Mouse (Mus musculus): Measurements from ENCODE around the gene Fgd4.

DNA sequence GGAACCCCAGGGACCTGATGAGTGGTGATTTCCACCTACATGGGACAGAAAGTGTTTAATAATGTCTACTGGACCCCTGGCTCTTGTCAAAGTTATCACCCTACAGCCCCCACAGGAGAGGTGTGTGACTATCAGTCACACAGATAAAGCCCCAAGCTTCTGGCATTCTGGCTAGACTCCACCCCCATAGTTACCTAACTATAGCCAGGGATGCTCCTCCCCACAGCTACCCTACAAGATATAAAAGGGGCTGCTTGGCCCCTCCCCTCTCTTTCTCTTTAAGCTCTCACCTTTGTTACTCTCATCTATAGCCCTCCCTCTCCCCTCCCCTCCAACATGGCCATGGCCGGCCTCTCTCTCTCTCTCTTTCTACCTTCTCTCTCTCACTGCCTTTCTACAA is 53.7 kb downstream of the Fgd4 start:
- TF ChIP-seq GATA1 (IDR thresholded peaks at IDR 0.05; ENCODE audit: low read length), result no peak
- TF ChIP-seq TAL1 (IDR thresholded peaks at IDR 0.05; ENCODE audit: low read length), result no peak
